Mouse (Mus musculus) frontal cortex, postnatal 10 days (tissue): ENCODE measurements around the gene Syt13.

Source experiments
- DNase-seq, 2 experiments: peaks; one replicate each; pipeline ENCODE4 v3.0.0; 2022; ENCODE audit warnings: low spot score in 2 of 2, mixed read lengths in 1 of 2

Gene Syt13

DNA sequence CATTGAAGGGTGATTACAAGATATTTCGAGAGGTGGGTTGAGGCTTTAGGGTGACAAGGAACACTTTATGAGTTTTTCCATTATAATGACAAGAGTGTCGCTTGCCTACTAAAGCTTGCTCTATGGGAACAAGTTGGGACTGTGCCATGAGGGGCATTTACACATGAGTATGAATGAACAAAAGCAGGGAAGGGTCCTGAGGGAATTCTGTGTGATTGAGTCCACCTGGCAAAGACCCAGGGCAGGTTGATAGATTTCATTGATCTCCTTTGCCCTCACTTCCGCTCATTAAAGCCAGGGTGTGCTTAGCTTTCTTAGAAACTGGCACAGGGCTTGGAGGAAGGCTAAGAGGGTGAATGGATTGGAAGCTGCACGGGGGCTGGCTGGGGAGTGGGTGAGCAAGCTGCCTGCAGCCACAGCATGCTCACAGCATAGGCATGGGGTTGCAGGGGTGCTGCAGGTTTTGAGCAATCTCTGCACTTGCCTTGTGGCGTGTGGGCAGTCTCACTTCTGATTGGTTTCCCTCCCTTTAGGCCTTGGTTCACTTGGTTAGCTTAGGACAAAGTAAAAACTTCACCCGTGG is 9.9 kb downstream of the Syt13 start:
- no peak for DNase-seq

DNA sequence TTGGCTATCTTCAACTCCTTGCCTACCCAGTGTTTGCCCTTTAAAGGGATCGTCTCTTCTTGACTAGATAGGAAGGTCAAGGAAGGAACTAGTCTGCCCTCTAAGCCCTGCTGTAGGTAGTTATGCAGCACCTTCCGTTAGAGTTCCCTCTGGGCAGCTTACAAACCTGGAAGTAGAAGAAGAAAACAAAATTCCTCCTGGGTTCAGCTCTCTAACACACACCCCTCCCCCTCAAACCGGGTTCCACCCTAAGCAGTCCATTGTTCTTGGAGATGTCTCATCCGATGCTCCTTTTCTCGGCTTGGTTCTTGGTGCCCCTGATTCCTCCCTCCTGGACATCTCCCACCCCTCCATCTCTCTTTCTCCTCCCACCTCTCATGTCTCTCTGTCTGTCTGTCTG is 14.8 kb downstream of the Syt13 start:
- DNase-seq: no peak

DNA sequence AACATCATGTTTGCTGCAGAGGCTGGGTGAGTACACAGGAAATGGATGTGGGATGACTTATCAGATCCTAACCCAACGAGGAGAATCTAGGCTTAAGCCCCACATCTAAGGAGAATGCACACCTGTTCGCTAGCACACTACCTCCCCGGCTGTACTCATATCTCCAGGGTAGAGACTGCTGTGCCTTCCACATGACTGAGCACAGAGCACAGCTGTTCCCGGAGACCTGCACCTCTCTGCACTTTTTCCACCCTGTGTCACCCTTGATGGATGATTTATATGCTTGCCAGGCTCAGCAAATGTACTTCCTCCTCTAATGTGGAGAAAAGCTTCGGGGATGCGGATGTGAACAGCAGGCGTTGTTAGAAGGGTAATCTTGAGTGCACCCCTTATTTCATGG is 16.2 kb downstream of the Syt13 start:
- DNase-seq: no peak

DNA sequence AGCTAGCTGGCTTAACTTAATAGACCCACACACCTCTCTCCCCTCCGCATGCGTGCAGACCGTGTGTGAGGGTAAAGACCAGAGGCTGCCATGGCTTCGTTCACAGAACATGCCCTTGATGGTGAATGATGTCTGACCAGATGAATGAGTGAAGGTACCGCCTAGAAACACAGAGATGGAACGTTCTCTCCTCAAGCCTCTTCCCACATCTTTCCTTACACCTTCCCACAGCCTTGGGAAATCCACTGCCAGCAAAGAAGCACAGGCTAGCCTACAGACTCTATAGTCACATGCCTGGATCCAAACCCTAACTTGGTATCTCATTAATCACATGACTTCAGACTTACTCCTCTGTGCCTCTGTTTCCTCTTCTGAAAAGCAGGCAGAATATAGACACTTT is 18.5 kb downstream of the Syt13 start:
- DNase-seq: no peak

DNA sequence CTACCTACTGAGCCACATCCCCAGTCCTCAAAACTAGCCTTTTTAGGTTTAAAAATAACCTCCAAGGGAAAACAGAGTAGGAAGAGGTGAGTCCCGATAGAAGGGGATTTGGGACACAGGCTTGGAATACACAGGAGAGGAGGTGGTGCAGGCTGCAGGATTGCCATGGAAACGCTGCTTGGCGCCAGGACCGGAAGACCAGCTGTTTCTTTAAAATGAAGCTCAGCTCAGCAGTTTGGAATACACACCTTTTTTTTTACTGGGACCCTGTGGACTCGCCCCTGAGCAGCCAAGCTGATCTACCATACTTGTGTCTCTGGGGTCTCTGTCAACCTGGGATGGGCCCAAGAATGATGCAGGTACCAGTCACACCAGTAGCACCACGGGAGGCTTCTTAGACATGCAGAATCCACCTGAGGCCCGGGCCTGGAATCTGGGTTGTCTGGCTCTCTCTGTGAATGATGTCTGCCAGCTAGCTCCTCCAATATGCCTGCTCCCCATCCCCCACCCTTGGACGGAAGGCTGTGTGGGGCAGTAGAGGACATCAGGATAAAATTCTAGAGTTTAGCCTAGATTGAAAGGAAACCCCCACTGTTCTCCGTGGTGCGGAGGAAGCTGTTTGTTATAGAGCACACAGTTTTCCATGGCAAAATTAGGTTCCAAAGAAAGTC is 19.5 kb downstream of the Syt13 start:
- peak; percentile 55 to 69 for DNase-seq

DNA sequence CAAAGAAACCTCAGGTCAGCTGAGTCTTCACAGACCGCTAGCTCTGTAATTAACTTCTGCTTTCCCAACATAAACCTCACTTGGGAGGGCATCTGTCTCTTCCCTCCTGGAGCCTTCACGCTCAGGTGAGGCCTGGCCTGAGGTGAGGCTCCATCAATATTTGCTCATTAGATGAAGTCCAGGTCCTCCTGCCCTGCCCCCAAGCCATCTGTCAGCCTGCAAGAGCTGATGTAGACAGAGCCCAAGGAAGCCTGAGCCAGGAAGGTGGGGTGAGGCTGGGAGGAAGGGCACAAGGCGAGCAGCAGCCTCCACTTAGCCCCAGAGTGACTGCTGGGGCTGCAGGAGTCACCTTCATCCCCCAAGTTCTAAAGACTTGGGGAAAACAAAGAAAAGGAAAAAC is 20.6 kb downstream of the Syt13 start:
- DNase-seq: no peak

DNA sequence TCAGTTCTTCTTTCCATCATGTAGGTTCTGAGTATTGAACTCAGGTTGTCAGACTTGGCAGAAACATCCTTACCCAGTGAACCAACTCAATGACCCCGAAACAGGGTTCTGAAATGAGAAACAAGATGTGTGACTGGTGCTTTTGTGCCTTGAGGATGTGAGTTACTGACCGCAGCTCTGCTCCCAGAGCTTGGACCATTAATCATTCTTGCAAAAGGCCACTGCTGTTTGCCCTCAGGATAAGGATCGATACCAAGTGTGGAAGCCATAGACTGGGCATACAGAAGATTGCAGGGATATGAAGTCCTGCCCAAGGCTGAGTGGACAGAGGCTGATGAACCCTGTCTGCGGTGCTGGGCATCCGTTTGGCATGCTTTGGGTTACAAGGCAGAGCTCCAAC is 23.2 kb downstream of the Syt13 start:
- DNase-seq: no peak

DNA sequence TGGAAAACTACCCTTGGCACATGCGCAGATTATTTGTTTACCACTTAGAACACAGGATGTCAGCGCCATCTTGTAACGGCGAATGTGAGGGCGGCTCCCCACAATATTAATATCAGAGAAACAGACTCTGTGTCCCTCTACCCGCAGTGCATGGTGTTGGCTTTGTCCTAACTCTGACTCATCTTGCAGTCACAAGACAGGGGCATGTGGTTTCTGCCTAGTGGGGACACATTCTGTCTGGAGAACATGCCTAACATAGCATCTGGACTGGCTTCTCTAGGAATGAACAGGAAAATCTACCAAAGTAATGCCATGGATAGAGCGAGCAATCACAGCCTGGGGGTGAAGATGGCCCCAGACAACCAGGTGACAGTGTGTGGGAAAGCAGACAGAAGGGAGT is 23.9 kb downstream of the Syt13 start:
- DNase-seq: no peak

DNA sequence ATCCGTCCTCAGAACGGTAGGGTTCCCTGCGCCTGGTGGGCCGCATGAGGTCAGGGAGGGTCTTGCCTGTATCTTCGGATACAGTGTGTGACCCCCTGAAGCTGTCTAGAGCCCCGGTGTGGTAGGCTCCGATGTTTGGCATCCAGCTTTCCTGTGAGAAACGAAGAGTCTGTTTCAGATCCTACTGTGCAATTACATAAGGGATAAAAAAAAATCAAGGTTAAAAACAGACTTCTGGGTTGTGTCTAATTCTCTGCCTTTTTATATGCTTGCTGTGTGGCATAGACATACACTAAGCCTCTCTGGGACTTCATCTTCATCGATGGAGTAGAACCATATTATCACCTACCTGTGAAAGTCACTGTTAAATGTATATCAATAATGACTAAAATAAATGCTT is 26.1 kb downstream of the Syt13 start:
- DNase-seq: no peak

DNA sequence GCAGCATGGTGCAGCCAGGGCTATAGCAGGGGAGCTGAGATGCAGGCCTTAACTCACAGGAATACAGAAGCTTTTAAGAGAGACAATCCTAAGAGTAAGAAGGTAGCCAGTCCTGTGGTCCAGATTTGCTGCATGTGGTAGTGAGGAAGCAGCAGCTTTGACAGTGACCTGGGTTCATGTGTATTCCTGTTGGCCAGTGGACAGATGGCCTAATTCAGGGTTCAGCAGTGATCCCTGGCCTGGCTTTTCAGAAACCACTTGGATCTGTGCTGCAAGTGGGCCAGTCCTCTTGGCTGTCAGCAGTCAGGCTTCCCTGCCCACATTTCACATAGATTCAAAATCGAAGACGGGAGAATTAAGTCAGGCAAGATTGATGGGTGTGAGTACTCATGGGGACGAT is 26.6 kb downstream of the Syt13 start:
- no peak for DNase-seq

DNA sequence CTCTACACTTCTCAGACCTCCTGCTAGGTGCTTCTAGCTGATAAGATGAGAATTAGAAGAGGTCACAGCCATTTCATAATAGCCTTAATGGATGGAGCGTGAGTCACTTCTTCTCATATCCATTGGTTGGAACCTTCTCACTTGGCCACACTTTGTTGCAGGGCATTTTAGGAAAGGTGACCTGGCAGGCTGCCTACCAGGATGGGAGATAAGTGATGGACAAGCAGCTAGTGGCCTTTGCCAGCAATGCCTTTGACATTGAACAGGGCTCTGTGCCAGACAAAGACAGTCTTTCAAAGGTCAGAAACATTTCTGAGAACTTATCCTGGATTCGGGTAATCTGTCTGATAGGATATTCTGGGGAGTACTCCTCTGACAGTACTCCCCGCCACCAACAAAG is 28.5 kb downstream of the Syt13 start:
- DNase-seq: no peak

DNA sequence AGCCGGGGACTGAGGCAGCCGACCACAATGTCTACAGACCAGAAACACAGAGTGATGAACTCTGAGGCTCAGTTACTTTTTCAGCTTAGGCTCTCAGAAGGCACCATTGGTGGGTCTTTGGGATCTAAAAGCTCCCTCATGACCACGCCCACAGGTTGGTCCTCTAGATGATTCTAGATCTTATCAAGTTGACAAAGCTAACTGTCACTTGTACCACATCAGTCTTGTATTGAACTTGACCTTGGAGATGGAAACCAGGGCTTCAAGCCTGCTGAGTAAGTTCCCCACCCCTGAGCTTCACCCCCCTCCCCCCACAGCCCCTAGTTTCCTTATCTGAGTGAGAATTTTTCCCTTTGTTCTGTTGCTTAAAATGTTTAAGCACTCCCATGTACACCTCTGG is 29.5 kb downstream of the Syt13 start:
- no peak for DNase-seq

DNA sequence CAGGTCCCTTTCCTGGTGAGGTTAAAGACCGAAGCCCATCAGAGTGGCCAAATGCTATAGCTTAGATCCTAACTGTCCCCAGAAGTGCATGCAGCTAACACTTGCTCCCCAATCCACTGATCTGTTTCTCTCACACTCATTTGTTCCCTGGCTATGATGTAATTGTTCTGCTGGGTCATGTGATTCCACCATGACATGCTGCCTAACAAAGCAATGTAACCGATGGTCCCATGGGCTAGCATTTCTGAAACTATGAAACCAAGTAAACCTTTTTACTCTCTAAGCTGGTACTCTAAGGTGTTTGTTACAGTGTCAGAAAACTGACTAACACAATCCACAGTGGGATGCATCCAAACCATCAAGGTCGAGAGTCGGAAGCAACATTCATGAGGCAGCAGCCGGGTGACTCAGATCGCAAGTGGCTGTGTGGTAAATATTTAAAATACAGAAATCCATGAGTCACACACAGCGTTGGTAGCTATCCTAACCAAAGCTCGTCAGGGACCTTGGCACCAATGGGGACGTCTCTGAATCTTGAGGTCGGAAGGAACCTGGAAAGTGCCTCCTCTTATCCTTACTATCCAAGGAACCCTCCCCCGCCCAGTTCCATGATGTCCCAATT is 30.3 kb downstream of the Syt13 start:
- no peak for DNase-seq

DNA sequence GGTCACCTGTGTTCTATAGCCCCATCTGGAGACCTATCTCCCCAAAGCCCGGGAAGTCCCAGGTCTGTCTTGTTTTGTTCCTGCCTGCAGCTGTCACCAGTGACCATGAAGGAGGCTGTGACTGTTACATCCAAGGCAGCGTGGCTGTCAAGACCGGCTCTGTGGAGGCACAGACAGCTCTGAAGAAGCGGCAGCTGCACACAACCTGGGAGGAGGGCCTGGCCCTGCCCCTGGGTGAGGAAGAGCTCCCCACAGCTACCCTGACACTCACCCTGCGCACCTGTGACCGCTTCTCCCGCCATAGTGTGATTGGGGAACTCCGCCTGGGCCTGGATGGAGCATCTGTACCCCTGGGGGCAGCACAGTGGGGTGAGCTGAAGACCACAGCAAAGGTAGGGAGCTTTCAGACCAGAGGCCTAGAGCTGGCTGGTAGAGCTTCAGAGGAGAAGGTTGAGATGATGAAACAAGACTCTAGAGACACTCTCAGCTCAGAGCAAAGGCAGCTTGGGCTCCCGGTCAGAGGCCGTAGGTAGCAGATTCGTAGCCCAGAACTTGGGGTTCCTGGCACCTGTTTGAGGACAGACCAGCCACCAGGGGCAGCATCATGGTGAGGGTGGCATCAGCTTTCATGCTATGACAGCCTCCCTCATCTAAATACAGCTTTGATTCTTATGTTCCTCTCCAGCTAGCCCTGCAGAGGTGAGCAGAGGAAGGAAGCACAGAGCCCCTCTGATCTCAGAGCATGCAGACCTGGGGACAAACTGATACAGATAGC is 31.1 kb downstream of the Syt13 start:
- DNase-seq: no peak

DNA sequence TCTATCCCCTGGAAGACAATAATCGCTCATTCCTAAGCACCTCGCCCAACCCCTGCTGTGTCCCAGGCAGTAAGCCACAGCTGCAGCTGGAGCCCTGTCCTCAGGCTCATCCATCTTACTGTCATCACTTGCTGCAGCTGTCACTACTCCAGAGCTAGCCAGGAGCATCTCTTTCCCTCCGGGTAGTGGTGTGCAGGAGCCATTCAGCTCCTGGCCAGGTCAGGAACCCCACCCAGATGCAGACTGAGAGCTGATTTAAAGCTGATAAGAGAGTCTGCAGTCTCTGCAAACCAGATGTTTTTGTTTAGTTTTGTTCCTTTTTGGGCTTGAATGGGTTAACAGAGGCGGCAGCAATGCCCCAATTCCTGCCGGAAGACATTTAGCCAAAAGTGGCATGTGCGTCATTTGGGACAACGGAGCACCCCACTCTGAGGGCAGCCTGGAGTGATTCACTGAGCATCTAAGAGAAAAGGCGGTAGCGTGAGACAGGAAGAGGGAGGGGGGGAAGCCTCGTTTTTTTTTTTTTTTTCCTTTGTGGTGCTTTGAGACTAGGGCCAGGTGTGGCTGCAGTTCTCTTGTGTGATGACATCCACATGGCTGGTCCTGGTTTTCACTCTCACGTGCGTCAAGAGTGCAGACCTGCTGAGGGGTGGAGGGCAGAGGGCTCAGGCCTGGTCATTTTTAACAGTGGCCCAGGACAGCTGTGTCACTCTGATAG is 33.2 kb downstream of the Syt13 start:
- DNase-seq: no peak

DNA sequence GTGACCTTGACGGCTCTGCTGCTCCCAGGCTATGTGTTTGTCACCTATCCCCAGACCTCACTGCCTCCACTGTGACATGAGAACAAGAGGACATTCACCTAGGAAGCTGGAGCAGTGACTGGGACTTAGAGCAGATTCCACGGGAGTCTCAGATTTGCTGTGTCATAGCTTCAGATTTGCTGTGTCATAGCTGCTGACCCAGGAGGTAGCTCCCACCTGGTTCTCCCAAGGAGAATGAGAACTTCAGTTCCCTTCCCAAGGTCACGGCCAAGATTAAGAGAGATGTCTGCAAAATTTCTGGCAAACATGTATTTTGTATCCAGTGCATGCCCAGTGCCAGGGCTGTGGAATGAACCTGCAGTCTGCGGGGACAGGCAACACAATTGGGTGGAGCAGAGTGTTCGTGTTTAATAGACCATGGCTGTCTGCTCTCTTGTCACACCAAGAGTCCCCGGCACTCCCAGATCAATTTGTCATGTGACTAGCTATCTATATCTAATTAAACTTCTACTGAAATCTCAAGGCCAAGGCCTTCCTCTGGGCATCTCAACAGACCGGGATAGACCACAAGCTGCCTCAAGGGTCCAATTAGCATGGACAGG is 33.9 kb downstream of the Syt13 start:
- DNase-seq: no peak

DNA sequence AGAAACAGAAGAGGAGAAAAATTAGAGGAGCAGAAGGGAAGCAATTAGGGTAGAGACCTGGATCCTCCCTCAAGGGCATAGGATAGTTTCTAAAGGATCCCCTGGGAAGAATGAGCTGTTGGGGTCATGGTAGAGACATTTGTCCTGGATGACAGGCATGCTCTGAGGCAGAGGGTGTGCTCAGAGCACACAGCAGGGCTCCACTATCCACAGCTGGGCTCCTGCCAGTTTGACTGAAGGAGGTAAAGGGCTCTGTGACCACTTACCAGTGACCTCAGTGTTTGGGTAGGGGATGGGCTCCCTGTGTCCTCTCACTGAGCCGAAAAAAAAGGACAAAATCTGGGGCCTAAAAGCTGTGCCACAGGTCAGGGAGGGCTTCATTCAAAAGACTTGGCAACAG is 34.6 kb downstream of the Syt13 start:
- no peak for DNase-seq

DNA sequence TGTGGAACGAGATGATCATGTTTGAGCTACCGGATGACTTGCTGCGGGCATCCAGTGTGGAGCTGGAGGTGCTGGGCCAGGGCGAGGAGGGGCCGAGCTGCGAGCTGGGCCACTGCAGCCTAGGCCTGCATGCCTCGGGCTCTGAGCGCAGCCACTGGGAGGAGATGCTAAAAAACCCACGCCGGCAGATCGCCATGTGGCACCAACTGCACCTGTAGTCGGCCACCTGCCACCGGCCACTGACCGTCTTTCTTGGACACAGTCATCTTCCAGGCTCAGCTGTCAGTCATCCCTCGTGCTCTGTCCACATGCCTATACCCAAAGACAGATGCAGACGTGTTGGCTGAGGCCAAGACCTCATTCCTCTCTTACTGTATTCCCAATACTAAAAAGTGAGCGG is 38.6 kb downstream of the Syt13 start:
- DNase-seq: no peak

DNA sequence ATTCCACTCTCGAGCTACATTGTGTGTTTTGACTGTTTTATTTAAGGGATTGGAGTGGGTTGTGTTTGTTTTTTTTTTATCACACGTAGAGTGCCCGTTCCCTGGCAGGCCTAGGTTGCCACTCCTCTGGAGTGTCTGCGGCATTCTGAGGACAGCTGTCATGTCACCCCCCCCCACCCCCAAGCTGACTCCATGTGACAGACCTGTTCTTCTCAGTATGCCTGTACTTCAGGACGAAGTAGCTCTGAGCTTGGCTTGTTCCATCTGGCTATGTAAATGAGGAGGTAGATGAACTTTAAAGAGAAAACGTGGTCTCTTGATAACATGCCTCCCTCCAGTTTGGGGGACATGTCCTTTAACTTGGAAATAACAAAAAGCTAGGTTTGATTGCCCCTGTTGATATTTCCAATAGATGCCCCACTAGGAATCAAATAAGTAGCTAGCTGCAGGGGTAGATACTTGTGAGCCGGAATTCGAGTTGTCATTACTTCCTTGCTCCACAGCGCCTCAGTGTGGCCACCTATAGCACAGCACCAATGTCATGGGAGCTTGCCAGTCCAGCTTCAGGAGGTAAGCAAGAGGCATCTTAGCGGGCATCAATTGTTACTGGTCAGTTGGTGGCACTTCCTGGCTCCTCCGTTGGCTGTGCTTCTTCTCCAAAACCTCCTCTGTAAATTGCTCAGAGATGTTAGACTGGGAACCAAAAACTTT is 39.7 kb downstream of the Syt13 start:
- DNase-seq: peak; percentile 48 to 61

DNA sequence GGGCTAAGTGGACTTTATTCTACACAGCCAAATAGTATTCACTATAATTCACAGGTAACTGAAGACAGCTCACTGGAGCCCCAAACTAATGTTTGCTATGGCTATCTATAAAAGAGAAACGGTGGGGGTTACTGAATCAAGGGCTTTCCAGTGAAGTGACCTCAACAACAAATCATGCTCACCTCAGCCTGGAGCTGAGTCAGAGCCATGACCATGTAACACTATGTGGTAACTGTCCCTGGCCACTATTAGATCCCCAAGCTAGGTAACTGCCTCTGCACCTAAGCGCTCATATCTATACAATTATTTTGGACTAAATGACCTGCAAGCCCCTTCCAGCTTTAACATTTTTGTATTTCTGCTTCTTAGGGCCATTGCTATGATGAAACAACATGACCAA is 42.0 kb downstream of the Syt13 start:
- no peak for DNase-seq

DNA sequence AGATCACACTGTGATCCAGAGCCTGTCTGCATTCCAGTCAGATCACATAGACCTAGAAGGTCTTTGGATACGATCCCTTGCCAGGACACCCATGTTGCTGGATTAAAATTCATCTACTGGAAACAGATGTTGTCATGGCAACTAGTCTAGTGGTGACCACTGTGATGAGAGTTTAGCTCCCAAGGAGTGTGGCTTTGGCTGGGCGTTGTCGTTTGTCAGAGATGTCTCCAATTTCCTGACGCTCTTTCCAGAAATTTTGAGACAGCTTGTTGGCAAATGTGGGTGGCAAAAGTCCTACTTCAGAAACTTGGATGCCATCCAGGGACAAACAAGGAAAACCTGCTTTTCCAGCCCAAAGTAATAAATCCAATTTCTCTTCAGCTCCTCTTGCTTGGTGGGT is 43.7 kb downstream of the Syt13 start:
- no peak for DNase-seq
